Mouse (Mus musculus) CH12.LX (cell line): ENCODE measurements around the gene Ncor2. TPM values are rescaled to one million over a fixed set of nuclear protein-coding genes. Genes with fewer than 3 reads are reported as not detected.

ENCODE experiments used
- DNase-seq: peaks from one replicate; pipeline ENCODE4 v3.0.0-alpha.2; 2013; ENCODE audit errors: extremely low read depth
- H3K27ac ChIP-seq: 2 replicates; pipeline ENCODE4 v1.5.1; 2012; ENCODE audit warnings: low read depth, mild to moderate bottlenecking, control low read depth, moderate library complexity; ENCODE audit not compliant: insufficient read depth
- H3K27me3 ChIP-seq: replicated peaks from 2 replicates; pipeline ENCODE3; 2012; ENCODE audit warnings: inconsistent platforms
- H3K36me3 ChIP-seq, 2 experiments: replicated peaks in 1 of 2; 2 replicates each; pipeline versions ENCODE3 to v1.6.1; 2012; ENCODE audit warnings: inconsistent platforms in 1 of 2, low read length in 1 of 2, mild to moderate bottlenecking in 1 of 2, mixed read lengths in 1 of 2, moderate library complexity in 1 of 2; ENCODE audit not compliant: control insufficient read depth in 1 of 2, insufficient read depth in 1 of 2
- H3K4me1 ChIP-seq, 2 experiments: 2 replicates each; pipeline ENCODE4 v1.6.1; 2012; ENCODE audit warnings: inconsistent platforms in 1 of 2, moderate library complexity in 1 of 2; ENCODE audit not compliant: insufficient read depth in 2 of 2, control insufficient read depth in 1 of 2
- H3K4me2 ChIP-seq: 2 replicates; pipeline ENCODE4 v1.6.1; 2012; ENCODE audit warnings: low read depth, mild to moderate bottlenecking, control low read depth; ENCODE audit not compliant: poor library complexity, insufficient read depth, severe bottlenecking
- H3K4me3 ChIP-seq, 3 experiments: fragments of 150-350 bp in 1 of 3; sonication (generic) in 1 of 3; replicated peaks in 1 of 3; 2 replicates each; pipeline versions ENCODE3 to v1.5.1; 2011 to 2012; ENCODE audit warnings: low read depth in 2 of 3, low read length in 2 of 3, mild to moderate bottlenecking in 2 of 3, moderate library complexity in 2 of 3, control low read depth in 1 of 3, improper control_type of control experiment in 1 of 3, inconsistent platforms in 1 of 3, mixed read lengths in 1 of 3; ENCODE audit not compliant: poor library complexity in 1 of 3
- H3K79me2 ChIP-seq: replicated peaks from 2 replicates; pipeline ENCODE4 v1.6.1; 2012; ENCODE audit warnings: mild to moderate bottlenecking, moderate library complexity; ENCODE audit not compliant: control insufficient read depth, poor library complexity, insufficient read depth, severe bottlenecking; ENCODE audit errors: extremely low read depth
- H3K9ac ChIP-seq: 2 replicates; pipeline ENCODE4 v1.6.1; 2012; ENCODE audit warnings: low read depth, mild to moderate bottlenecking, control low read depth, moderate library complexity; ENCODE audit not compliant: insufficient read depth
- H3K9me3 ChIP-seq: replicated peaks from 2 replicates; pipeline ENCODE3; 2012; ENCODE audit warnings: low read length, inconsistent platforms, mixed read lengths
- CHD2 ChIP-seq: IDR thresholded peaks from 2 replicates; pipeline ENCODE4 v1.6.1; 2011; ENCODE audit warnings: low read length, improper control_type of control experiment
- E2F4 ChIP-seq: IDR thresholded peaks from 2 replicates; pipeline ENCODE4 v1.6.1; 2011; ENCODE audit warnings: low read depth, low read length, improper control_type of control experiment; ENCODE audit not compliant: insufficient replicate concordance
- EP300 ChIP-seq: IDR thresholded peaks from 2 replicates; pipeline ENCODE4 v1.6.1; 2011; ENCODE audit warnings: low read length, improper control_type of control experiment
- ETS1 ChIP-seq: conservative IDR thresholded peaks from 2 replicates; pipeline ENCODE4 v1.6.1; 2012; ENCODE audit warnings: low read depth, mild to moderate bottlenecking, inconsistent platforms, low read length, improper control_type of control experiment, moderate library complexity
- HCFC1 ChIP-seq: IDR thresholded peaks from 2 replicates; pipeline ENCODE4 v1.6.1; 2012; ENCODE audit warnings: low read depth, mild to moderate bottlenecking, inconsistent platforms, low read length, improper control_type of control experiment
- JUN ChIP-seq: IDR thresholded peaks from 2 replicates; pipeline ENCODE4 v1.6.1; 2011; ENCODE audit warnings: low read depth, mild to moderate bottlenecking, low read length, improper control_type of control experiment, moderate library complexity; ENCODE audit not compliant: insufficient read depth
- JUND ChIP-seq: conservative IDR thresholded peaks from 2 replicates; pipeline ENCODE4 v1.6.1; 2011; ENCODE audit warnings: low read depth, low read length, improper control_type of control experiment
- KAT2A ChIP-seq: IDR thresholded peaks from 2 replicates; pipeline ENCODE4 v1.6.1; 2012; ENCODE audit warnings: low read length, improper control_type of control experiment, inconsistent platforms; ENCODE audit not compliant: insufficient replicate concordance
- MAX ChIP-seq: IDR thresholded peaks from 2 replicates; pipeline ENCODE4 v1.6.1; 2011; ENCODE audit warnings: low read length, improper control_type of control experiment
- MAZ ChIP-seq: IDR thresholded peaks from 2 replicates; pipeline ENCODE4 v1.6.1; 2012; ENCODE audit warnings: low read depth, mild to moderate bottlenecking, inconsistent platforms, low read length, improper control_type of control experiment, moderate library complexity
- MEF2A ChIP-seq: IDR thresholded peaks from 2 replicates; pipeline ENCODE4 v1.6.1; 2014; ENCODE audit warnings: low read depth, mild to moderate bottlenecking, inconsistent platforms, low read length, improper control_type of control experiment, borderline replicate concordance
- MYC ChIP-seq: IDR thresholded peaks from 2 replicates; pipeline ENCODE4 v1.6.1; 2011; ENCODE audit warnings: low read depth, mild to moderate bottlenecking, improper control_type of control experiment, low read length
- NRF1 ChIP-seq: IDR thresholded peaks from 2 replicates; pipeline ENCODE4 v1.6.1; 2014; ENCODE audit warnings: low read depth, mild to moderate bottlenecking, inconsistent platforms, low read length, improper control_type of control experiment, moderate library complexity
- POLR2AphosphoS2 ChIP-seq: IDR thresholded peaks from 2 replicates; pipeline ENCODE4 v1.6.1; 2011; ENCODE audit warnings: low read depth, low read length, improper control_type of control experiment
- RAD21 ChIP-seq: IDR thresholded peaks from 2 replicates; pipeline ENCODE4 v1.6.1; 2011; ENCODE audit warnings: low read depth, mild to moderate bottlenecking, low read length, improper control_type of control experiment, moderate library complexity
- SMC3 ChIP-seq: IDR thresholded peaks from 2 replicates; pipeline ENCODE4 v1.6.1; 2011; ENCODE audit warnings: low read depth, low read length, improper control_type of control experiment
- TCF12 ChIP-seq: IDR thresholded peaks from 2 replicates; pipeline ENCODE4 v1.6.1; 2014; ENCODE audit warnings: low read depth, mild to moderate bottlenecking, inconsistent platforms, low read length, improper control_type of control experiment
- USF1 ChIP-seq: IDR thresholded peaks from 2 replicates; pipeline ENCODE4 v1.6.1; 2014; ENCODE audit warnings: low read depth, mild to moderate bottlenecking, inconsistent platforms, low read length, improper control_type of control experiment
- ZC3H11A ChIP-seq: IDR thresholded peaks from 2 replicates; pipeline ENCODE4 v1.6.1; 2012; ENCODE audit warnings: low read depth, mild to moderate bottlenecking, inconsistent platforms, low read length, improper control_type of control experiment
- ZMIZ1 ChIP-seq: IDR thresholded peaks from 2 replicates; pipeline ENCODE4 v1.6.1; 2012; ENCODE audit warnings: low read depth, mild to moderate bottlenecking, inconsistent platforms, low read length, improper control_type of control experiment
- dilution Hi-C: fragments of 300-500 bp; cut with MboI; formaldehyde crosslinking; loops from 2 replicates; pipeline ENCODE4 v1.14.3; 2020; ENCODE audit warnings: low sequenced_read_pairs; ENCODE audit not compliant: extremely low pct_unique_long_range_greater_than_20kb, extremely low pct_ligation_motif_present
- in situ Hi-C: fragments of 300-500 bp; cut with MboI; formaldehyde crosslinking; loops from 3 replicates; pipeline ENCODE4 v1.14.3; 2019; ENCODE audit warnings: low sequenced_read_pairs, low pct_ligation_motif_present, low pct_unique_long_range_greater_than_20kb, mixed read lengths
- polyA plus RNA-seq: library from polyadenylated mRNA; unstranded; fragments of >175 nt; gene quantifications from 2 replicates; pipeline ENCODE4 v1.2.1, GENCODE M21; 2012; ENCODE audit warnings: low read depth; ENCODE audit not compliant: insufficient read length
- total RNA-seq, 2 experiments: library from RNA; depleted of rRNA; stranded (reverse); fragments of 300-350 nt in 1 of 2; fragments of >200 nt in 1 of 2; gene quantifications; 2 replicates each; pipeline ENCODE4 v1.2.3; 2012 to 2014

Gene Ncor2
- total and polyA plus RNA-seq, 3 experiments, result 3.9 to 44.7 (median 10.8) TPM

GRCm38 (mm10) chr5:125154989-125155388 is 24.0 kb downstream of the Ncor2 start:
- Histone ChIP-seq H3K4me3 (no peak overlapping the region), H3K79me2 (peaks cover 6% of the 10 kb centered on the region; the same call in 1 of the 2 replicates), H3K27me3 (no peaks in the 10 kb centered on the region), H3K27ac (no peak overlapping the region), H3K36me3 (peaks cover 0 to 39% of the 10 kb centered on the region in 2 experiments), H3K4me2 (no peak overlapping the region), H3K9ac (no peak overlapping the region), H3K4me1 (peaks cover 57 to 95% of the 10 kb centered on the region in 2 experiments), H3K9me3 (no peaks in the 10 kb centered on the region)
- no peak for DNase-seq
- in situ Hi-C loops, result no loop called here
- dilution Hi-C loops, result no loop called here
- TF ChIP-seq MAZ (no peak), ZMIZ1 (no peak)

GRCm38 (mm10) chr5:125154178-125154577 is 24.8 kb downstream of the Ncor2 start:
- Histone ChIP-seq H3K27ac (no peak overlapping the region), H3K4me2 (no peak overlapping the region), H3K79me2 (peaks cover 6% of the 10 kb centered on the region; the same call in 1 of the 2 replicates), H3K4me1 (peaks cover 52 to 95% of the 10 kb centered on the region in 2 experiments), H3K9ac (no peak overlapping the region), H3K9me3 (no peaks in the 10 kb centered on the region), H3K4me3 (no peak overlapping the region), H3K36me3 (peaks cover 0 to 43% of the 10 kb centered on the region in 2 experiments), H3K27me3 (no peaks in the 10 kb centered on the region)
- DNase-seq, result no peak
- in situ Hi-C loops, result no loop called here
- TF ChIP-seq TCF12, result no peak
- no peak for TF ChIP-seq HCFC1
- no peak for TF ChIP-seq POLR2AphosphoS2
- no peak for TF ChIP-seq EP300
- TF ChIP-seq USF1, result no peak
- no peak for TF ChIP-seq ETS1
- no peak for TF ChIP-seq JUN
- no peak for TF ChIP-seq MAZ
- no peak for TF ChIP-seq ZMIZ1
- no peak for TF ChIP-seq MEF2A
- TF ChIP-seq SMC3, result no peak
- TF ChIP-seq E2F4, result no peak
- TF ChIP-seq CHD2, result no peak
- TF ChIP-seq ZC3H11A, result no peak
- no peak for TF ChIP-seq JUND
- TF ChIP-seq KAT2A, result no peak
- no peak for TF ChIP-seq NRF1
- no peak for TF ChIP-seq RAD21
- no peak for TF ChIP-seq MAX
- TF ChIP-seq MYC, result no peak
- dilution Hi-C loops, result no loop called here
